Mouse (Mus musculus) midbrain, embryonic 14.5 days (tissue): ENCODE results near the gene Eif4g1. TPM values are rescaled to one million over a fixed set of nuclear protein-coding genes. Genes with fewer than 3 reads are reported as not detected.

Experiments used
- ATAC-seq: fragments of 200-750 bp; cut with Nextera tagmentation; 2 replicates; pipeline ENCODE4 v1.8.0; 2017; ENCODE audit warnings: moderate number of reproducible peaks, moderate library complexity; ENCODE audit not compliant: low FRiP score, low TSS enrichment
- DNase-seq: peaks from one replicate; pipeline ENCODE4 v3.0.0-alpha.2; 2015
- H3K27ac ChIP-seq: fragments of 300-500 bp; sonication (generic); replicated peaks from 2 replicates; pipeline ENCODE4 v1.5.1; 2014; ENCODE audit warnings: mild to moderate bottlenecking, low read depth, low read length, moderate library complexity
- H3K27me3 ChIP-seq: fragments of 300-500 bp; sonication (generic); 2 replicates; pipeline ENCODE4 v1.6.1; 2014; ENCODE audit warnings: low read length, control low read depth, mixed read lengths; ENCODE audit not compliant: control insufficient read depth, insufficient read depth
- H3K36me3 ChIP-seq: fragments of 300-500 bp; sonication (generic); 2 replicates; pipeline ENCODE4 v1.6.1; 2014; ENCODE audit warnings: low read length, control low read depth; ENCODE audit not compliant: control insufficient read depth, insufficient read depth
- H3K4me1 ChIP-seq: fragments of 300-500 bp; sonication (generic); 2 replicates; pipeline ENCODE4 v1.6.1; 2014; ENCODE audit warnings: mild to moderate bottlenecking, antibody characterized with exemption, low read length, control low read depth; ENCODE audit not compliant: control insufficient read depth, insufficient read depth
- H3K4me2 ChIP-seq: fragments of 300-500 bp; sonication (generic); 2 replicates; pipeline ENCODE4 v1.6.1; 2014; ENCODE audit warnings: mild to moderate bottlenecking, low read length, moderate library complexity
- H3K4me3 ChIP-seq: fragments of 300-500 bp; sonication (generic); replicated peaks from 2 replicates; pipeline ENCODE4 v1.5.1; 2014; ENCODE audit warnings: low read depth, low read length
- H3K9ac ChIP-seq: fragments of 300-500 bp; sonication (generic); replicated peaks from 2 replicates; pipeline ENCODE4 v1.6.1; 2014; ENCODE audit warnings: mild to moderate bottlenecking, low read length, moderate library complexity
- H3K9me3 ChIP-seq: fragments of 300-500 bp; sonication (generic); 2 replicates; pipeline ENCODE4 v1.6.1; 2016; ENCODE audit warnings: low read length, control low read depth, mixed read lengths; ENCODE audit not compliant: control insufficient read depth
- WGBS: fragments of 180-500 bp; shearing (Covaris S2); extraction: QIAGEN DNeasy Blood & Tissue Kit; methylation state at CpG from one replicate; pipeline ENCODE4 v1.1.7; 2014; 5-methylcytosine and 5-hydroxymethylcytosine counted together
- polyA plus RNA-seq: library from polyadenylated mRNA; unstranded; fragments of >200 nt; fragmentation: Nextera tagmentation; extraction: Ambion mirVana; gene quantifications from 2 replicates; pipeline ENCODE4 v1.2.1, GENCODE M21; 2014

The Eif4g1 gene
- polyA plus RNA-seq, 1 experiment from 2014 or later, result 123 TPM

DNA sequence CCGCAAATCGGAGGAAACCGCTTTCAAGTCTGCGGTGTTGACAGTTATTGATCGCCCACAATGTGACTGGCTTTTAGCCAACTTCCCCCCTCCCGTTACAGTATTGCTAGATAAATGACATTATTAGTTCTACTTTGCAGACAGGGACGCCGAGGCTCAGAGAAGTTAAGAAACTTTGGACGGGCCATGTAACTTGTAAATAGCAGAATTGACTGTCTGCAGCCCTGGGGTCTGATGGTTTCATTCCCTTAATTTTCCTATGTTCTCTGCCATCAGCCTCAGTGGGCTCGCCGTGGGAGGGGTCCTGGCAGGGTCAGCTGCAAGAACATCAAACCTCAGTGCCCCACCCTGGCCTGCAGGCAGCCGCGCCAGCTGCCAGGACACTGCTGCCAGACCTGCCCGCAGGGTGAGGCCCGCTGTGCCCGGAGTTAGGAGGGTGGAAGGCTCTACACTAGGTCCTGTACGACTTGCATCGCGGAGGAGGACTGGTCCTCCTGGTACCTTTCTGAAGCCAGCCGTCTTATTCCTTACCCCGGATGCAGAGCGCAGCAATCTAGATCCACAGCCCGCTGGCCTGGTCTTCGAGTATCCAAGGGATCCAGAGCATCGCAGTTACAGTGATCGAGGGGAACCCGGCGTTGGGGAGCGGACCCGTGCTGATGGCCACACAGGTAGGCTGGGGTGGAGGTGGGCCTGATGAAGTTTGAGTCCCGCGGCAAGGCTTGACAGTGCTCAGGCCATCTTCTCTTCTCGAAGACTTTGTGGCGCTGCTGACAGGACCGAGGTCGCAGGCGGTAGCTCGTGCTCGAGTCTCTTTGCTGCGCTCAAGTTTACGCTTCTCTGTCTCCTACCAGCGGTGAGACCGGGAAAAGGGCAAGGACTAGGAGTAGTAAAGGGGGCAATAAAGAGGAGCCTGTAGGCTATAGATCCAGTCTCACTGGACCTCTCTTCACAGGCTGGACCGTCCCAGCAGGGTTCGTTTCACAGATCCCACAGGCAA, 65.9 kb downstream of the Eif4g1 start, which contains the start of gene Thpo:
TSS of gene Thpo (minus strand) at position 781 of the 1,000 bp plus-strand sequence.
- Histone ChIP-seq H3K27me3 (peaks cover 19% of the 10 kb centered on the region), H3K27ac (0 out of 2 replicates have a peak within 1 kb of the TSS, but pooled peaks have one; percentile 37), H3K9me3 (no peaks in the 10 kb centered on the region), H3K9ac (peak within 1 kb of the TSS; percentile 83), H3K4me3 (peak within 1 kb of the TSS; percentile 72), H3K4me1 (peaks cover 12% of the 10 kb centered on the region), H3K36me3 (peaks cover 8% of the 10 kb centered on the region; the same call in 1 of the 2 replicates), H3K4me2 (peak within 1 kb of the TSS; percentile 97)
- WGBS, result 3% methylated on average over 45 of the region's 45 CpGs
- peak; percentile 63 for DNase-seq
- ATAC-seq, result no peak

GRCm38 (mm10) chr16:20735651-20736050, 67.5 kb downstream of the Eif4g1 start:
- Histone ChIP-seq H3K4me3 (no peak overlapping the region), H3K9ac (no peak overlapping the region), H3K4me1 (peaks cover 12% of the 10 kb centered on the region), H3K36me3 (peaks cover 8% of the 10 kb centered on the region; the same call in 1 of the 2 replicates), H3K27ac (no peak overlapping the region), H3K9me3 (no peaks in the 10 kb centered on the region), H3K4me2 (no peak overlapping the region), H3K27me3 (peaks cover 19% of the 10 kb centered on the region)
- 79% methylated on average over 5 of the region's 5 CpGs for WGBS
- ATAC-seq (no peak), DNase-seq (no peak)

- 90% methylated on average over 7 of the region's 7 CpGs for WGBS
- DNase-seq (no peak), ATAC-seq (no peak)
- H3K36me3 ChIP-seq, result peaks cover 8% of the 10 kb centered on the region; the same call in 1 of the 2 replicates
- peaks cover 12% of the 10 kb centered on the region for H3K4me1 ChIP-seq
- no peak overlapping the region for H3K27ac ChIP-seq
- no peak overlapping the region for H3K4me3 ChIP-seq
- no peaks in the 10 kb centered on the region for H3K9me3 ChIP-seq
- no peak overlapping the region for H3K4me2 ChIP-seq
- peaks cover 19% of the 10 kb centered on the region for H3K27me3 ChIP-seq
- H3K9ac ChIP-seq, result no peak overlapping the region
Measured at GRCm38 (mm10) chr16:20736168-20736567, 68.1 kb downstream of the Eif4g1 start.

DNA sequence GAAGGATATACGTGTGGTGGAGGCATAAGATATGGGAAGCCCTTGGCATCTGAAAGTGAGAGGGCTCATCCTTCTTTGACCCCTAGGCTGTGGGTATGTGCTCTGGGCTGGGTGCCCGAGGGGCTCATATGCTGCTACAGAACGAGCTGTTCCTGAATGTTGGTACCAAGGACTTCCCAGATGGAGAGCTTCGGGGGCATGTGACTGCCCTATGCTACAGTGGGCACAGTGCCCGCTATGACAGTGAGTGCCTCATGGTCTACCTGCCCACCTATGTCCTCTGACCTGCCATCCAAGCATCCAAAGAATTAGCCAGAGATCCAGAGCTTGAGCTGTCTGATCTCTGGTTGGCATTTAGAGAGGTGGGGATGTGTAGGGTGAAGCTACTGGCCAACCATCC, 68.7 kb downstream of the Eif4g1 start:
- ATAC-seq (no peak), DNase-seq (no peak)
- Histone ChIP-seq H3K27ac (no peak overlapping the region), H3K4me3 (no peak overlapping the region), H3K4me1 (peaks cover 12% of the 10 kb centered on the region), H3K36me3 (peaks cover 11% of the 10 kb centered on the region; the same call in 1 of the 2 replicates), H3K4me2 (no peak overlapping the region), H3K9ac (no peak overlapping the region), H3K9me3 (no peaks in the 10 kb centered on the region), H3K27me3 (peaks cover 19% of the 10 kb centered on the region)
- WGBS, result 88% methylated on average over 5 of the region's 5 CpGs

DNA sequence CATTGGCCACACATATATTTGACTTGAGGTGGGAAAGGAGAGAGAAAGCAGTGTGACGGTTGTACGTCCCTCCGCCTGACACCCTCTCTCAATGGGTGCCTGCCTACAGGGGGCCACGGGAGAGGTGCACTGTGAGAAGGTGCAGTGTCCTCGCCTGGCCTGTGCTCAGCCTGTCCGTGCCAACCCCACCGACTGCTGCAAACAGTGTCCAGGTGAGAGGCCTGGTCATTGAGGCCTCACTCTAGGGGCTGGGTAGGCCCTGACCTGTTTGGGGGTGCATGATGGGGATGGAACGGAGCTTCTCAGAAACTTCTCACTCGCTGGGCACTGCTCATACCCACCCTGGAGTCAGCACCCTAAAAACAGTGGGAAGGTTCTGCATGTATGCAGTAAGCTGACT, 71.7 kb downstream of the Eif4g1 start:
- no peaks in the 10 kb centered on the region for H3K4me1 ChIP-seq
- peaks cover 13% of the 10 kb centered on the region; the same call in 1 of the 2 replicates for H3K36me3 ChIP-seq
- H3K27ac ChIP-seq, result no peak overlapping the region
- peaks cover 6% of the 10 kb centered on the region; the same call in 1 of the 2 replicates for H3K27me3 ChIP-seq
- no peak overlapping the region for H3K9ac ChIP-seq
- DNase-seq (no peak), ATAC-seq (peak; percentile 40; the same call in 1 of the 2 replicates)
- H3K4me2 ChIP-seq, result no peak overlapping the region
- 93% methylated on average over 9 of the region's 9 CpGs for WGBS
- no peak overlapping the region for H3K4me3 ChIP-seq
- H3K9me3 ChIP-seq, result no peaks in the 10 kb centered on the region

Other genes starting within 250 kb of the Eif4g1 start
- 154 and 163 TPM in 2 replicates for gene Abcc5, start 241.9 kb upstream of the Eif4g1 start, polyA plus RNA-seq
- 65.8 and 97.4 TPM in 2 replicates for gene Eif2b5, start 169.5 kb upstream of the Eif4g1 start, polyA plus RNA-seq
- gene Dvl3, start 151.3 kb upstream of the Eif4g1 start, polyA plus RNA-seq, result 35.8 and 40.2 TPM in 2 replicates
- gene Ap2m1, start 132.8 kb upstream of the Eif4g1 start, polyA plus RNA-seq, result 1,285 and 1,320 TPM in 2 replicates
- 69.6 and 79.9 TPM in 2 replicates for gene Abcf3, start 119.7 kb upstream of the Eif4g1 start, polyA plus RNA-seq
- 12.1 and 15.8 TPM in 2 replicates for gene Vwa5b2, start 78.8 kb upstream of the Eif4g1 start, polyA plus RNA-seq
- 10.5 and 12.0 TPM in 2 replicates for gene Eef1akmt4, start 56.7 kb upstream of the Eif4g1 start, polyA plus RNA-seq
- gene Gm49333, start 56.7 kb upstream of the Eif4g1 start, polyA plus RNA-seq, result not detected in 2 replicates
- 43.4 and 46.3 TPM in 2 replicates for gene Alg3, start 56.6 kb upstream of the Eif4g1 start, polyA plus RNA-seq
- 35.6 and 54.4 TPM in 2 replicates for gene Camk2n2, start 47.0 kb upstream of the Eif4g1 start, polyA plus RNA-seq
- 8.5 and 11.9 TPM in 2 replicates for gene Ece2, start 38.5 kb upstream of the Eif4g1 start, polyA plus RNA-seq
- gene Psmd2, start 16.7 kb upstream of the Eif4g1 start, polyA plus RNA-seq, result 277 and 366 TPM in 2 replicates
- gene Fam131a, start 24.9 kb downstream of the Eif4g1 start, polyA plus RNA-seq, result 45.3 and 50.1 TPM in 2 replicates
- gene Polr2h, start 49.4 kb downstream of the Eif4g1 start, polyA plus RNA-seq, result 89.6 and 95.7 TPM in 2 replicates
- 27.2 and 30.9 TPM in 2 replicates for gene Clcn2, start 49.4 kb downstream of the Eif4g1 start, polyA plus RNA-seq
- 6.3 and 8.2 TPM in 2 replicates for gene Chrd, start 64.8 kb downstream of the Eif4g1 start, polyA plus RNA-seq
- gene Thpo, start 66.2 kb downstream of the Eif4g1 start, polyA plus RNA-seq, result 0.99 and 1.4 TPM in 2 replicates